Mouse (Mus musculus) kidney, embryonic 14.5 days (tissue): ENCODE results near the gene Ago4. TPM values are rescaled to one million over a fixed set of nuclear protein-coding genes. Genes with fewer than 3 reads are reported as not detected.

Experiments
- ATAC-seq: fragments of 200-750 bp; cut with Nextera tagmentation; 2 replicates; pipeline ENCODE4 v1.8.0; 2017; ENCODE audit warnings: moderate number of reproducible peaks, mild to moderate bottlenecking, moderate TSS enrichment, moderate library complexity; ENCODE audit not compliant: low FRiP score, low TSS enrichment
- H3K27ac ChIP-seq: fragments of 300-500 bp; sonication (generic); 2 replicates; pipeline ENCODE4 v1.5.1; 2014; ENCODE audit warnings: low read depth, mild to moderate bottlenecking, low read length, moderate library complexity, mixed read lengths
- H3K27me3 ChIP-seq: fragments of 300-500 bp; sonication (generic); 2 replicates; pipeline ENCODE4 v1.6.1; 2014; ENCODE audit warnings: mild to moderate bottlenecking, low read length; ENCODE audit not compliant: control insufficient read depth, insufficient read depth
- H3K36me3 ChIP-seq: fragments of 300-500 bp; sonication (generic); 2 replicates; pipeline ENCODE4 v1.6.1; 2014; ENCODE audit warnings: low read length, mixed read lengths; ENCODE audit not compliant: control insufficient read depth, insufficient read depth
- H3K4me1 ChIP-seq: fragments of 300-500 bp; sonication (generic); 2 replicates; pipeline ENCODE4 v1.6.1; 2014; ENCODE audit warnings: low read length, mixed read lengths; ENCODE audit not compliant: control insufficient read depth, insufficient read depth
- H3K4me2 ChIP-seq: fragments of 300-500 bp; sonication (generic); replicated peaks from 2 replicates; pipeline ENCODE4 v1.6.1; 2014; ENCODE audit warnings: low read depth, mild to moderate bottlenecking, low read length
- H3K4me3 ChIP-seq: fragments of 300-500 bp; sonication (generic); 2 replicates; pipeline ENCODE4 v1.5.1; 2014; ENCODE audit warnings: mild to moderate bottlenecking, low read length
- H3K9ac ChIP-seq: fragments of 300-500 bp; sonication (generic); 2 replicates; pipeline ENCODE4 v1.6.1; 2014; ENCODE audit warnings: low read depth, mild to moderate bottlenecking, low read length, moderate library complexity
- H3K9me3 ChIP-seq: fragments of 300-500 bp; sonication (generic); 2 replicates; pipeline ENCODE4 v1.6.1; 2016; ENCODE audit warnings: low read length; ENCODE audit not compliant: control insufficient read depth
- WGBS: fragments of 180-500 bp; shearing (Covaris S2); extraction: QIAGEN DNeasy Blood & Tissue Kit; methylation state at CpG from one replicate; pipeline ENCODE4 v1.1.7; 2014; 5-methylcytosine and 5-hydroxymethylcytosine counted together
- polyA plus RNA-seq: library from polyadenylated mRNA; unstranded; fragments of >200 nt; fragmentation: Nextera tagmentation; extraction: Ambion mirVana; gene quantifications from 2 replicates; pipeline ENCODE4 v1.2.1, GENCODE M21; 2014

Gene Ago4
- polyA plus RNA-seq, 1 experiment from 2014 or later: 1.9 TPM

DNA sequence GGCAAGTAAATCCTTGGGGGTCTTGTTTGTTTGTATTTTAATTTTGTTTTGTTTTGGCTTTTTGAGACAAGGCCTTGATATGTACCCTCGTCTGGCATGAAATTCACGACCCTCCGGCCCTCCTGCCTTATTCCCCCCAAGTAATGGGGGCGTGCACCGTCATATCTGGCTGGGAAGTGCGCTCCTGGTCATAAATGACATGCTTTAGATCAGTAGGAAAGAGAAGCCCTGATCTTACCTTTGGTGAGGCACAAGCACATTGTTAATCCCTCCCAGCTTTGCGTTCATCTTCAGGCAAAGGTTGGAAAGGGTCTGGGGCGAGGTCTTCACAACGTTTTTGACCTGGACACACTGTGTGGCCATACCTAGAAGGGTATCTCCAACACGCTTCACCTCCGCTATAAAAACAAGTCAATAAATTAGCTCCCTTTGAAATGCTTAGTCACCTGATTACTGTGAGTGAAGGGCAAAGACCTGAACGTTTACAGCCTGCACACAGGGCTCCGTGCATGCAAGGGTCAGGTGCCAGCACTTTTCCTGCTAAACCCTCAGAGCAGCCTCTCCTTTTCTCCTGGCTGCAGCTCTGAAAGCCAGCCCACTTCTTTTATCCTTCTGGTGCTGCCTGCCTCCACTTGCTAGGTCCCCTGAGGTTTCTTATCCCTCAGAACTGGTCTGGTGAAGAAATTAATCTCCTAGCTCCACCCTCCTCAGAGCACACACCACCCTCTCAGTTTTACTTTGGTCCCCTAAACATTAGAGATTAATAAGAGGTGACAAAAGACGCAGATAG lies 25.0 kb downstream of the Ago4 start:
- no peak overlapping the region for H3K9ac ChIP-seq
- H3K4me2 ChIP-seq: no peak overlapping the region
- no peak for ATAC-seq
- no peaks in the 10 kb centered on the region for H3K9me3 ChIP-seq
- H3K4me1 ChIP-seq: no peaks in the 10 kb centered on the region
- H3K4me3 ChIP-seq: no peak overlapping the region
- WGBS: 62% methylated on average over 14 of the region's 14 CpGs
- no peaks in the 10 kb centered on the region for H3K36me3 ChIP-seq
- no peaks in the 10 kb centered on the region for H3K27me3 ChIP-seq
- no peak overlapping the region for H3K27ac ChIP-seq

DNA sequence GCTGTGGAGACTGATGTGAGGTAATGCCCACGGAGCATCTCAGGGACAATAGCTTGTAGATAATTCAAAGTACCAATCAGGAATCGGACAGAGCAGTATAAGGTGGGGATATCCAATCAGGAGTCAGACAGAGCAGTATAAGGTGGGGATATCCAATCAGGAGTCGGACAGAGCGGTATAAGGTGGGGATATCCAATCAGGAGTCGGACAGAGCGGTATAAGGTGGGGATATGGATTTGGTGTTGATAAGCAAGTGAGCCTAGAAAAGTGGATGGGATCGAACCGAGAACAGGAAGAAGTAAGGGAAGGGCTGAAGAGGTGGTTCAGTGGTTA lies 30.3 kb downstream of the Ago4 start:
- Histone ChIP-seq H3K36me3 (no peaks in the 10 kb centered on the region), H3K27me3 (no peaks in the 10 kb centered on the region), H3K4me2 (no peak overlapping the region), H3K27ac (no peak overlapping the region), H3K9ac (no peak overlapping the region), H3K9me3 (no peaks in the 10 kb centered on the region), H3K4me1 (no peaks in the 10 kb centered on the region), H3K4me3 (no peak overlapping the region)
- no peak for ATAC-seq
- WGBS: 70% methylated on average over 8 of the region's 8 CpGs

DNA sequence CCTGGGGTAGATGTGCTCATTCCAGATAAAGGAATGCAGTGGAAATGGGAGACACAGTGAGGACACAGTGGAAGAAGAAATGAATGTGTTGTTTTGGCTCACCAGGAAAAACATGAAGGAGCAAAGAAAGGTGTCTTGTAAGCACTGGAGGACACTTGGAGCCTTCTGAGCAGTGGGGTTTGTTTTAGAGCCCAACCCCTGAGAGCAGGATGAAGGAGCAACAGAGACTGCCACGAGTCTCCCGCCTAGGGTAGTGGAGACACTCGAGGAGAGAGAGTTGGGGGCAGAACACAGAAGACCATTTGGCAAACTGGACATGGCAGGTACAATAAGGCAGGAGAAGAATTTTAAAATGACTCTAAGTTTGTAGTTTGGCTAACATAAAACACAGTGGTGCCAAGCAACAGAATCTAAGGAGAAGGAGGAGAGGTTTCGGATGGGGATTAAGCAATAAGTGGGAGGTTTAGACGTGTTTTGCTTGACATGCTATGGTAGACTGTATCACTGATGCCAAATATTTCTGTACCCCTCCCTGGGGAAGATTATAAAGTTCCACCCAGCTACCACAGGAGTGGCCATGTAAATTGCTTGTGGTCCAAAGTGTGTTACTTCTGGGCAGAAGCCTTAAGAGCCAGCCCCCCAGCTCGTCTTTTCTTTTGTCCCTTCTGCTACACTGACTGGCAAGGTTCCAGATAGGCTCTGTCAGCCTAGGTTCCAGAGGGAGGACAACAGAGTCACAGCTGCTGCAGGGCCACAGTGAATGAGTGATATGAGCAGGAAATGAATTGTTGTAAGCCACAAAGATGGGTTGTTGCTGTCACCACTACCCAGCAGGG lies 30.9 kb downstream of the Ago4 start:
- Histone ChIP-seq H3K4me1 (no peaks in the 10 kb centered on the region), H3K27ac (no peak overlapping the region), H3K27me3 (no peaks in the 10 kb centered on the region), H3K9me3 (no peaks in the 10 kb centered on the region), H3K4me3 (no peak overlapping the region), H3K9ac (no peak overlapping the region), H3K36me3 (no peaks in the 10 kb centered on the region), H3K4me2 (no peak overlapping the region)
- ATAC-seq: no peak
- 77% methylated on average over 6 of the region's 6 CpGs for WGBS

DNA sequence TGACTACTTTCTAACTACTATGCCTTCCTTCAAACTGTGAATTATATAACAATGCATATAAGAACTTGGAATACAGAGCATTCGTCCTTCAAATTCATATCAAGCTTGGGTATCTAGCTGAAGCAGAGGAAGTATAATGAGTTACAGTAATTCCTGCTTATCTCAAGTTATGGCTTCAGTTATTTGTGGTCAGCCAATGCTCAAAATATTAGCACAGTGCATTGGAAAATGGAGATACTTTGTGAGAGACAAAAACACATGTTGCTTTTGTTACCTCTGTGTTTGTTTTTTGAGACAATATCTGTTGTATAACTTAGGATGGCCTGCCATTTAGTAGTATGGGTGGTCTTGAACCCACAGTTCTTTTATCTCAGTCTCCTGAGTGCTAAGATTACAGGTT lies 34.7 kb downstream of the Ago4 start:
- no peaks in the 10 kb centered on the region for H3K27me3 ChIP-seq
- no peaks in the 10 kb centered on the region for H3K36me3 ChIP-seq
- H3K27ac ChIP-seq: no peak overlapping the region
- no peaks in the 10 kb centered on the region for H3K4me1 ChIP-seq
- ATAC-seq: no peak
- no peak overlapping the region for H3K4me2 ChIP-seq
- H3K4me3 ChIP-seq: no peak overlapping the region
- H3K9me3 ChIP-seq: no peaks in the 10 kb centered on the region
- WGBS: 70% methylated on average over 1 of the region's 1 CpGs
- no peak overlapping the region for H3K9ac ChIP-seq

DNA sequence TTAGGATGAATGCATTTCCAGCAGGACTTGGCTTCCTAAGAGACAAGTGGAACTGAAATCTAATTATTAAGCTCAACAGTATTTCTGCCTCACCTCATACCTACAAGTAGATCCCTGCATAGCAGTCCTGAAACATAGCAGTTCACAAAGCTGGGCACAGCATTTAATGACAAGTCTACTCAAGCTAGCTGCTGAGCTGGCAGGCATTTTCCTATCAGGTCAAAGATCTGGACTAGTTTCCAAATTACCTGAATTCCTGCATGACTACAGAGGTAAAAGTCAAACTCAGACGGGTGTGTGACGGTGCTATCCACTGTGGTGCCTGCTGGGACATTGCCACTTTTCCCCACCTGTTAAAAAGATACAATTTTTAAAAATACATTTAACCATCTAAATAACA lies 36.3 kb downstream of the Ago4 start:
- no peak overlapping the region for H3K4me2 ChIP-seq
- no peaks in the 10 kb centered on the region for H3K27me3 ChIP-seq
- 73% methylated on average over 2 of the region's 2 CpGs for WGBS
- H3K4me3 ChIP-seq: no peak overlapping the region
- H3K27ac ChIP-seq: no peak overlapping the region
- no peak for ATAC-seq
- H3K9me3 ChIP-seq: no peaks in the 10 kb centered on the region
- H3K36me3 ChIP-seq: no peaks in the 10 kb centered on the region
- H3K9ac ChIP-seq: no peak overlapping the region
- H3K4me1 ChIP-seq: no peaks in the 10 kb centered on the region

DNA sequence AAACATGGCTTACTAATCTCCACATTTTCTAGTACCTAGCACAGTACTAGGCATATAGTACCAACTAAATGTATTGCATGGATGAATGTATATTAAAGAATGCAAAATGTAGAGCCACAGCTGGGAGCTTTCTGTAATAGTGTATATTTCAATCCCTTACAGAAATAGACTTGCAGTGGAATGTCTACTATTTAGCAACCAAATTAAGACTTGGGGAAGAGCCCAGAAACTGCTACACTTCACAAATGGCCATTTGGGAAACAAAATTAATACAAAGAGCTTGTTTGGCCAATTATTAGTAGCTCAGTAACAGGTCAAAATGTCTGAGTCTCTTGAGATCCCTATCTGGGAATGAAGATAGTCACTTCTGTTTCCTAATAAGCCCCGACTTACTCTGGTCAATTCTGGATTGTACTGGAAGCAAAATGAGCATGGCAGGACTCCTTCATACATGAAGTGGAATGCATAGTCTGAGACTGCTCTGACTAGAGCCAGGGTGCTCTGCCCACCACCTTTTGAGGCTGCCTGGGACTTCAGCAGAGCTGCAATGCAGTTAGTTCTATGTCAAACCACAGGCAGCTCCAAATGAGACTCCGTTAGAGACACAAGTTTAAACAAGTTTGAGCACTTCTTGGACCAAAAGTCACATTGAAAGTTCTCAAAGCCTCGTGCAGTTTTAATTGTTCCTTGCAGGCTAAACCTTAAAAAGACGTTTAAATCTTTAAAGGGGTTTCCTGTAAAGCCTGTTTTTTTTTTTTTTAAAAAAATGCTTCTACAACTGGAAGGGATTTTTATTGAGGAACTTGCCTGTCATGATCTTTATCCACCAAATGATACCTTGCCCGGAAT lies 37.1 kb downstream of the Ago4 start:
- H3K9me3 ChIP-seq: no peaks in the 10 kb centered on the region
- no peak for ATAC-seq
- no peak overlapping the region for H3K4me3 ChIP-seq
- 66% methylated on average over 5 of the region's 5 CpGs for WGBS
- no peak overlapping the region for H3K27ac ChIP-seq
- H3K4me1 ChIP-seq: no peaks in the 10 kb centered on the region
- H3K9ac ChIP-seq: no peak overlapping the region
- no peaks in the 10 kb centered on the region for H3K27me3 ChIP-seq
- no peak overlapping the region for H3K4me2 ChIP-seq
- H3K36me3 ChIP-seq: no peaks in the 10 kb centered on the region

DNA sequence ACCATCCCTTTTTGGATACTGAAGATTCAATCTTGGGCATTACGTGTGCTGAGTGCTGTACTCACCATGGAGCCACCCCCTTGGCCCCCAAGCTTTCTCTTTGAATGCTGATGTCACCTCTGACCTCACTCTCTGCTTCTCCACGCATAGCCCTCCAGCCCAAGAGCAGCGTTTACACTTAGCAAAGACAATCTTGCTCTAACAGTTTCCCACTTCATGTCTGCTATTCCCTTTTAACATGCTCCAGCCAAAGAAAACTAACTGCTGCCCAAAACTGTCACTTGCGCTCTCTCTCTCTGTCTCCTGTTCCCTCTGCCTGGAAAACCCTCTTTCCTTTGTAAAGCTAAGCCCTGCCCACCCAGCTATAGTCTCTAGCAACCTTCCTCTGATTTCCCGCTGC lies 37.8 kb downstream of the Ago4 start:
- Histone ChIP-seq H3K4me1 (no peaks in the 10 kb centered on the region), H3K36me3 (no peaks in the 10 kb centered on the region), H3K27me3 (no peaks in the 10 kb centered on the region), H3K27ac (no peak overlapping the region), H3K4me3 (no peak overlapping the region), H3K9me3 (no peaks in the 10 kb centered on the region), H3K4me2 (no peak overlapping the region), H3K9ac (no peak overlapping the region)
- WGBS: 64% methylated on average over 5 of the region's 5 CpGs
- ATAC-seq: no peak

DNA sequence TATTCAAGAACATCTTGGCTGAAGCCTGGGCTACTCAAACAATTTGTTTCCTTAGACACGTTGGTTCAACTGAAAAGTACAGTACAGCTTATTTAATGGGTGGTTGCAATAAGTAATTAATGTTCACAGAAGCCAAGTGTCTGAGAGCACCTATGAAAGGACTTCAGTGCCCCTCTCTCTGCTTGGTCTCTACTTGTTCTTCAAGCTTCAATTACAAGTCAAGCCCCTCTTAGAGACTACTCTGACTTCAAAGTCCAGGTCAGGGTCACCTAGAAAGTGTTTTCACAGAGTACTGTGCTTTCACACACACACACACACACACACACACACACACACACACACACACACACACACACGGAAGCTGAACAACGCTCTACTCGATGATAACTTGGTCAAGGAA lies 39.9 kb downstream of the Ago4 start:
- H3K9me3 ChIP-seq: no peaks in the 10 kb centered on the region
- no peaks in the 10 kb centered on the region for H3K27me3 ChIP-seq
- H3K27ac ChIP-seq: no peak overlapping the region
- ATAC-seq: no peak
- no peak overlapping the region for H3K4me3 ChIP-seq
- H3K4me1 ChIP-seq: no peaks in the 10 kb centered on the region
- 89% methylated on average over 4 of the region's 4 CpGs for WGBS
- H3K4me2 ChIP-seq: no peak overlapping the region
- no peaks in the 10 kb centered on the region for H3K36me3 ChIP-seq
- H3K9ac ChIP-seq: no peak overlapping the region
